9 mouse cellular contexts compared by ENCODE assay signal in the genomic region with DNA sequence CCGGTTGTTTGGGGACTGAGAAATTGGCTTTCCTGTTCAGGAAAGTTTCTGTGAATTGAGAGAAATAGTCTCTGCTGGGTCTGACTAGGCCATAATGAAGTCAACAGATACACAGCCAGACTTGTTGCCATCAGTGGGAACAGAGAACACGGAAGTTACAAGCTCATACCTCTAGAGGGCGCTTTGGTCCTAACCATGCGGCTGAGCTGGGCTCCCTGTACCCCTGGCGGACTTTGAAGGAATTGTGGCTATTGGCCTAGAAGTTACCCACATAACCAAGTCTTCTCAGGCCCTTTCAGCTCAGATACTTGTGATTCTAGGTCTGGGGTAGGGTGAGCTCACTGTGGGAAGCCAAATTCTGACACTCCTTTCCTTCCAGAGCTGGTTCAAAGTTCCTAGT. TPM values are rescaled to one million over a fixed set of nuclear protein-coding genes. Genes with fewer than 3 reads are reported as not detected.
DNase-seq lines count a peak whose midpoint lies in the region; ATAC-seq and TF ChIP-seq lines count a peak whose summit lies in the region.
"Had no signal": no experiment of that assay in that cellular context is flagged by ENCODE, and none has a peak within 500 bp of the region (broad histone marks: within the 10 kb centered on the region; RNA-seq: fewer than 3 reads in every experiment).

No protein-coding gene starts in this region.

- CTCF ChIA-PET in Patski (lab: Charles Lee), result interaction anchor here (0.8 to 7.8 kb wide), 15 partner anchors 9 to 293 kb away, joined by 3 to 131 read pairs (median 5); partner anchors contain the start of gene Lrrc2

- peak; percentile 25 for ATAC-seq in Patski

- peak; percentile 99 for TF ChIP-seq CTCF in Patski (IDR thresholded peaks at IDR 0.05)
- TF ChIP-seq CTCF in lung, adult 2 months (IDR thresholded peaks at IDR 0.05; ENCODE audit: insufficient read depth, low read length), result peak; percentile 100

- peak; percentile 74 to 83 for DNase-seq in CD8-positive naive resting alpha-beta T cell, adult 2 months (ENCODE audit: low read depth in 2 of 2, low spot score in 2 of 2)
- DNase-seq in Patski (ENCODE audit: low read depth, low spot score), result no peak
- peak; percentile 54 for DNase-seq in cerebellum, adult 9-10 months
- peak; percentile 63 for DNase-seq in gastrocnemius, postnatal 25 days
- DNase-seq in layer of hippocampus, adult 11-12 months (ENCODE audit: low spot score), result peak; percentile 75
- DNase-seq in lung, adult 2 months, result peak; percentile 64
- DNase-seq in right cerebral cortex, postnatal 10 days (ENCODE audit: low spot score in 2 of 2), result peak; percentile 71 to 83
- peak; percentile 61 for DNase-seq in yolk sac, embryonic 10.5 days (ENCODE audit: low spot score)

- peaks cover 7% of the 10 kb centered on the region; the same call in 1 of the 2 replicates for H3K4me1 ChIP-seq in lung, adult 2 months (ENCODE audit: control insufficient read depth, insufficient read depth, low read length)
- H3K4me1 ChIP-seq: midbrain, embryonic 12.5 days had no signal

- no peak overlapping the region for H3K4me3 ChIP-seq in lung, adult 2 months (replicated peaks; ENCODE audit: extremely low read depth, low read depth, low read length)
- H3K4me3 ChIP-seq: midbrain, embryonic 12.5 days had no signal

- 2% methylated on average over 5 of the region's 5 CpGs for WGBS in lung, adult 2 months

- no peaks in the 10 kb centered on the region for H3K27me3 ChIP-seq in Patski
- H3K27me3 ChIP-seq: midbrain, embryonic 12.5 days had no signal

- no peak for TF ChIP-seq POLR2A in lung, adult 2 months (IDR thresholded peaks at IDR 0.05; ENCODE audit: borderline replicate concordance, extremely low read depth, low read depth, low read length)

- POLR2A ChIA-PET in Patski (lab: Charles Lee), result interaction anchor here (2.1 kb wide), 1 partner anchor 75 kb away, joined by 9 read pairs; no protein-coding TSS in a partner anchor

- in situ Hi-C loops in Patski (cut with MboI; ENCODE audit: low pct_unique_long_range_greater_than_20kb), result loop anchor here (5.0 kb wide), 1 partner anchor 75 kb away; no protein-coding TSS in a partner anchor

RNA-seq across cellular contexts. Expression of gene Rtp3, which starts 6.9 kb away (rescaled TPM):
- polyA plus RNA-seq in Patski (2021), result 0.04 TPM
- 1 to 10 TPM in 1 of 2 experiments, under 1 TPM in 1; 0.70 to 1.3 TPM for total RNA-seq in gastrocnemius, postnatal 25 days (2021)
- 26.7 and 29.0 TPM in 2 replicates for polyA plus RNA-seq in lung, adult 2 months (2012; rRNA removed)
- polyA plus RNA-seq: midbrain, embryonic 12.5 days had no signal

RNA-seq across cellular contexts. Expression of gene Ltf, which starts 21.8 kb away (rescaled TPM):
- 0.63 TPM for polyA plus RNA-seq in Patski (2021)
- total RNA-seq in gastrocnemius, postnatal 25 days (2021), result not detected
- polyA plus RNA-seq in lung, adult 2 months (2012; rRNA removed), result 8.1 and 20.3 TPM in 2 replicates

RNA-seq across cellular contexts. Expression of gene Lrrc2, which starts 45.9 kb away (rescaled TPM):
- not detected for polyA plus RNA-seq in Patski (2021)
- total RNA-seq in gastrocnemius, postnatal 25 days (2021), result 10 to 100 TPM; 52.4 to 64.1 TPM
- 0.38 and 0.84 TPM in 2 replicates for polyA plus RNA-seq in lung, adult 2 months (2012; rRNA removed)
- polyA plus RNA-seq: midbrain, embryonic 12.5 days had no signal

RNA-seq across cellular contexts. Expression of gene Tdgf1, which starts 51.3 kb away (rescaled TPM):
- polyA plus RNA-seq in Patski (2021), result not detected
- not detected for total RNA-seq in gastrocnemius, postnatal 25 days (2021)
- polyA plus RNA-seq in lung, adult 2 months (2012; rRNA removed), result 0.88 and 1.0 TPM in 2 replicates
- polyA plus RNA-seq: midbrain, embryonic 12.5 days had no signal

Comparison
In these comparisons a context has a peak if more than half of its experiments do, and no peak if none do; other contexts are left out.
1. RNA of gene Rtp3, which starts 6.9 kb away (polyA plus RNA-seq): 26.7 to 29.0 TPM in lung, adult 2 months; 0.04 TPM in Patski (single experiment); every median in the first group is over 10 times any median in the second.